Mouse (Mus musculus): ENCODE results near the gene Ttc38. TPM values are rescaled to one million over a fixed set of nuclear protein-coding genes. Genes with fewer than 3 reads are reported as not detected.

Ttc38 gene
- total and polyA plus RNA-seq, 3 experiments, result 2.1 to 4.2 TPM; not detected in 1

- Histone ChIP-seq H3K4me1 (ENCODE audit: control insufficient read depth in 1 of 2, insufficient read depth in 2 of 2, low read length in 2 of 2) (peaks cover 0 to 4% of the 10 kb centered on the region in 2 experiments; a peak in 2 of 4 replicates), H3K36me3 (ENCODE audit: control insufficient read depth in 1 of 2, insufficient read depth in 2 of 2, low read length in 2 of 2) (no peaks in the 10 kb centered on the region), H3K27ac (ENCODE audit: control insufficient read depth, low read depth, low read length) (no peak overlapping the region), H3K9me3 (replicated peaks; ENCODE audit: insufficient read depth, low read length) (no peaks in the 10 kb centered on the region), H3K4me3 (ENCODE audit: control insufficient read depth in 1 of 2, insufficient read depth in 1 of 2, low read depth in 2 of 2, low read length in 2 of 2) (no peak overlapping the region), H3K79me2 (ENCODE audit: control insufficient read depth, insufficient read depth, low read length, poor library complexity) (no peaks in the 10 kb centered on the region), H3K27me3 (ENCODE audit: control insufficient read depth in 1 of 2, insufficient read depth in 2 of 2, low read length in 2 of 2) (no peaks in the 10 kb centered on the region), H3K9ac (ENCODE audit: control insufficient read depth, low read depth, low read length, poor library complexity, severe bottlenecking) (no peak overlapping the region)
- no peak for TF ChIP-seq MAFK (IDR thresholded peaks at IDR 0.05; ENCODE audit: borderline replicate concordance, low read depth, low read length)
- TF ChIP-seq NRF1 (IDR thresholded peaks at IDR 0.05; ENCODE audit: insufficient read depth, low read depth, low read length, poor library complexity, severe bottlenecking), result no peak
- TF ChIP-seq POLR2A (IDR thresholded peaks at IDR 0.05; ENCODE audit: control insufficient read depth in 1 of 2, insufficient read depth in 1 of 2, low read depth in 1 of 2, low read length in 2 of 2, poor library complexity in 1 of 2), result no peak
- TF ChIP-seq JUND (IDR thresholded peaks at IDR 0.05; ENCODE audit: low read depth, low read length), result no peak
- no peak for TF ChIP-seq SMC3 (IDR thresholded peaks at IDR 0.05; ENCODE audit: low read depth, low read length)
- no peak for TF ChIP-seq TCF12 (IDR thresholded peaks at IDR 0.05; ENCODE audit: low read depth, low read length)
- TF ChIP-seq MXI1 (IDR thresholded peaks at IDR 0.05; ENCODE audit: low read depth, low read length), result no peak
- TF ChIP-seq ETS1 (IDR thresholded peaks at IDR 0.05; ENCODE audit: low read depth, low read length), result no peak
- no peak for TF ChIP-seq RCOR1 (IDR thresholded peaks at IDR 0.05; ENCODE audit: low read depth, low read length)
- TF ChIP-seq USF2 (IDR thresholded peaks at IDR 0.05; ENCODE audit: borderline replicate concordance in 1 of 2, insufficient read depth in 1 of 2, low read depth in 1 of 2, low read length in 2 of 2), result no peak
- no peak for TF ChIP-seq ZKSCAN1 (IDR thresholded peaks at IDR 0.05; ENCODE audit: low read depth, low read length)
- TF ChIP-seq E2F4 (IDR thresholded peaks at IDR 0.05; ENCODE audit: borderline replicate concordance, low read depth, low read length), result no peak
- no peak for TF ChIP-seq MYC (IDR thresholded peaks at IDR 0.05; ENCODE audit: low read depth, low read length)
- no peak for TF ChIP-seq CHD1 (IDR thresholded peaks at IDR 0.05; ENCODE audit: low read depth, low read length)
- TF ChIP-seq CTCF (IDR thresholded peaks at IDR 0.05 in 2 of 3, conservative IDR thresholded peaks at IDR 0.05 in 1 of 3; ENCODE audit: control insufficient read depth in 1 of 3, insufficient read depth in 1 of 3, low read depth in 2 of 3, low read length in 3 of 3, poor library complexity in 1 of 3, severe bottlenecking in 1 of 3), result no peak
- no peak for DNase-seq (ENCODE audit: low read depth, low spot score)
These were observed 4.8 kb downstream of the Ttc38 start for GRCm38 (mm10) chr15:85836887-85837286.

GRCm38 (mm10) chr15:85840983-85841382 lies 8.9 kb downstream of the Ttc38 start:
- Histone ChIP-seq H3K9ac (ENCODE audit: control insufficient read depth, low read depth, low read length, poor library complexity, severe bottlenecking) (no peak overlapping the region), H3K36me3 (ENCODE audit: control insufficient read depth in 1 of 2, insufficient read depth in 2 of 2, low read length in 2 of 2) (no peaks in the 10 kb centered on the region), H3K27ac (ENCODE audit: control insufficient read depth, low read depth, low read length) (no peak overlapping the region), H3K27me3 (ENCODE audit: control insufficient read depth in 1 of 2, insufficient read depth in 2 of 2, low read length in 2 of 2) (no peaks in the 10 kb centered on the region), H3K4me3 (ENCODE audit: control insufficient read depth in 1 of 2, insufficient read depth in 1 of 2, low read depth in 2 of 2, low read length in 2 of 2) (no peak overlapping the region), H3K9me3 (replicated peaks; ENCODE audit: insufficient read depth, low read length) (no peaks in the 10 kb centered on the region), H3K79me2 (ENCODE audit: control insufficient read depth, insufficient read depth, low read length, poor library complexity) (no peaks in the 10 kb centered on the region), H3K4me1 (ENCODE audit: control insufficient read depth in 1 of 2, insufficient read depth in 2 of 2, low read length in 2 of 2) (no peaks in the 10 kb centered on the region)
- DNase-seq (ENCODE audit: low read depth, low spot score), result peak; percentile 31
- TF ChIP-seq BHLHE40 (IDR thresholded peaks at IDR 0.05; ENCODE audit: borderline replicate concordance, low read depth, low read length) (peak; percentile 43; the same call in 1 of the 2 replicates), CHD2 (IDR thresholded peaks at IDR 0.05; ENCODE audit: low read length) (peak; percentile 70), TBP (IDR thresholded peaks at IDR 0.05; ENCODE audit: low read depth, low read length) (no peak), CTCF (IDR thresholded peaks at IDR 0.05 in 2 of 3, conservative IDR thresholded peaks at IDR 0.05 in 1 of 3; ENCODE audit: control insufficient read depth in 1 of 3, insufficient read depth in 1 of 3, low read depth in 2 of 3, low read length in 3 of 3, poor library complexity in 1 of 3, severe bottlenecking in 1 of 3) (peak; percentile 54 to 81 (median 60)), HCFC1 (IDR thresholded peaks at IDR 0.05; ENCODE audit: low read depth, low read length) (no peak), TAL1 (IDR thresholded peaks at IDR 0.05; ENCODE audit: low read length) (no peak), SMC3 (IDR thresholded peaks at IDR 0.05; ENCODE audit: low read depth, low read length) (peak; percentile 66), EP300 (IDR thresholded peaks at IDR 0.05; ENCODE audit: low read depth in 1 of 2, low read length in 2 of 2) (no peak)
